Comparison of ENCODE assay signal across 12 mouse cellular contexts in genomic region chr2:92983273-92983620, GRCm38 (mm10).
DNase-seq lines count a peak whose midpoint lies in the region; ATAC-seq lines count a peak whose summit lies in the region.
"Had no signal": no experiment of that assay in that cellular context is flagged by ENCODE, and none has a peak within 500 bp of the region (broad histone marks: within the 10 kb centered on the region; RNA-seq: fewer than 3 reads in every experiment).

No protein-coding gene starts in this region.

- 75% methylated on average over 4 of the region's 4 CpGs for WGBS in limb, embryonic 15.5 days
- 92% methylated on average over 4 of the region's 4 CpGs for WGBS in limb, embryonic 10.5 days
- WGBS in liver, embryonic 13.5 days (ENCODE audit: insufficient replicate concordance), result 11% methylated on average over 4 of the region's 4 CpGs
- WGBS in hindbrain, embryonic 11.5 days, result 84% methylated on average over 4 of the region's 4 CpGs

- no peak for DNase-seq in limb, embryonic 10.5 days (ENCODE audit: low spot score)
- DNase-seq in liver, embryonic 13.5 days, result peak; percentile 76
- no peak for DNase-seq in embryo, embryonic 10 days (ENCODE audit: low spot score)
- DNase-seq in hindbrain, embryonic 11.5 days (ENCODE audit: low spot score), result no peak
- no peak for DNase-seq in kidney, postnatal 25 days
- DNase-seq: adrenal gland, postnatal 36 days; cerebellum, adult 9-11 months; kidney, postnatal 10 days had no signal

- H3K4me2 ChIP-seq in limb, embryonic 15.5 days, result no peak overlapping the region
- peak overlapping the region; percentile 51 for H3K4me2 ChIP-seq in liver, embryonic 13.5 days
- no peak overlapping the region for H3K4me2 ChIP-seq in hindbrain, embryonic 11.5 days (replicated peaks; ENCODE audit: low read depth, low read length)

- H3K27me3 ChIP-seq in limb, embryonic 15.5 days, result no peaks in the 10 kb centered on the region
- no peaks in the 10 kb centered on the region for H3K27me3 ChIP-seq in limb, embryonic 10.5 days (ENCODE audit: low read depth, poor library complexity, severe bottlenecking)
- no peaks in the 10 kb centered on the region for H3K27me3 ChIP-seq in liver, embryonic 13.5 days
- H3K27me3 ChIP-seq in megakaryocyte, embryonic 14.5 days (replicated peaks), result no peaks in the 10 kb centered on the region
- no peaks in the 10 kb centered on the region for H3K27me3 ChIP-seq in hindbrain, embryonic 11.5 days (ENCODE audit: control insufficient read depth, insufficient read depth, low read length)

- peaks cover 59% of the 10 kb centered on the region for H3K36me3 ChIP-seq in limb, embryonic 15.5 days
- peaks cover 38% of the 10 kb centered on the region for H3K36me3 ChIP-seq in limb, embryonic 10.5 days
- H3K36me3 ChIP-seq in liver, embryonic 13.5 days, result peaks cover 29% of the 10 kb centered on the region
- H3K36me3 ChIP-seq in megakaryocyte, embryonic 14.5 days (replicated peaks; ENCODE audit: low read length), result peaks cover 74% of the 10 kb centered on the region
- H3K36me3 ChIP-seq in hindbrain, embryonic 11.5 days (ENCODE audit: control insufficient read depth, insufficient read depth, low read length), result no peaks in the 10 kb centered on the region

- H3K9me3 ChIP-seq in limb, embryonic 15.5 days, result no peaks in the 10 kb centered on the region
- no peaks in the 10 kb centered on the region for H3K9me3 ChIP-seq in limb, embryonic 10.5 days (replicated peaks)
- H3K9me3 ChIP-seq in liver, embryonic 13.5 days (replicated peaks), result no peaks in the 10 kb centered on the region
- no peaks in the 10 kb centered on the region for H3K9me3 ChIP-seq in megakaryocyte, embryonic 14.5 days
- H3K9me3 ChIP-seq in hindbrain, embryonic 11.5 days (ENCODE audit: control insufficient read depth, low read length), result no peaks in the 10 kb centered on the region

- no peak for ATAC-seq in limb, embryonic 15.5 days (ENCODE audit: insufficient number of reproducible peaks, low FRiP score, low TSS enrichment, low read depth)
- peak; percentile 69 for ATAC-seq in common myeloid progenitor, adult 5-6 weeks (replicated peaks; ENCODE audit: low read depth, poor library complexity, severe bottlenecking)
- ATAC-seq in liver, embryonic 13.5 days (ENCODE audit: low read depth), result peak; percentile 94
- ATAC-seq in hindbrain, embryonic 11.5 days (ENCODE audit: low FRiP score), result no peak
- ATAC-seq: inflammation-experienced regulatory T-cells, adult 6 months had no signal

- H3K4me1 ChIP-seq in limb, embryonic 15.5 days, result peaks cover 21% of the 10 kb centered on the region
- H3K4me1 ChIP-seq in limb, embryonic 10.5 days, result peaks cover 22% of the 10 kb centered on the region
- H3K4me1 ChIP-seq in liver, embryonic 13.5 days (replicated peaks), result peaks cover 81% of the 10 kb centered on the region
- H3K4me1 ChIP-seq in megakaryocyte, embryonic 14.5 days, result peaks cover 96% of the 10 kb centered on the region
- no peaks in the 10 kb centered on the region for H3K4me1 ChIP-seq in hindbrain, embryonic 11.5 days (replicated peaks; ENCODE audit: control insufficient read depth, insufficient read depth, low read length)

- no peak overlapping the region for H3K9ac ChIP-seq in limb, embryonic 15.5 days
- H3K9ac ChIP-seq in liver, embryonic 13.5 days, result peak overlapping the region; percentile 41; the same call in 1 of the 2 replicates
- H3K9ac ChIP-seq in hindbrain, embryonic 11.5 days (ENCODE audit: low read depth, low read length), result no peak overlapping the region

- H3K27ac ChIP-seq in limb, embryonic 15.5 days, result 0 out of 2 replicates have a peak overlapping the region, but pooled peaks have one; percentile 0
- H3K27ac ChIP-seq in limb, embryonic 10.5 days, result no peak overlapping the region
- peak overlapping the region; percentile 74 for H3K27ac ChIP-seq in liver, embryonic 13.5 days
- H3K27ac ChIP-seq in hindbrain, embryonic 11.5 days (ENCODE audit: low read depth, low read length), result no peak overlapping the region

- H3K4me3 ChIP-seq in limb, embryonic 15.5 days, result no peak overlapping the region
- no peak overlapping the region for H3K4me3 ChIP-seq in limb, embryonic 10.5 days
- H3K4me3 ChIP-seq in liver, embryonic 13.5 days (replicated peaks), result no peak overlapping the region
- peak overlapping the region; percentile 54 for H3K4me3 ChIP-seq in megakaryocyte, embryonic 14.5 days (replicated peaks)
- H3K4me3 ChIP-seq in hindbrain, embryonic 11.5 days (ENCODE audit: low read depth, low read length), result no peak overlapping the region

Comparison
In these comparisons a context has a peak if more than half of its experiments do, and no peak if none do; other contexts are left out.
1. H3K27ac ChIP-seq: peak in limb, embryonic 15.5 days (single experiment) and liver, embryonic 13.5 days (single experiment); none in limb, embryonic 10.5 days (single experiment) and hindbrain, embryonic 11.5 days (single experiment).
2. ATAC-seq: peak in common myeloid progenitor, adult 5-6 weeks (single experiment) and liver, embryonic 13.5 days (single experiment); none in limb, embryonic 15.5 days (single experiment) and hindbrain, embryonic 11.5 days (single experiment).